Mouse (Mus musculus) G1E-ER4 (cell line): ENCODE results near the gene Gm38392. TPM values are rescaled to one million over a fixed set of nuclear protein-coding genes. Genes with fewer than 3 reads are reported as not detected.

Experiments used
- GATA1 ChIP-seq: IDR thresholded peaks from one replicate; pipeline ENCODE4 v1.8.0; 2012; ENCODE audit warnings: low read length, inconsistent platforms
- polyA plus RNA-seq: library from polyadenylated mRNA; stranded (reverse); fragments of >175 nt; gene quantifications from 2 replicates; pipeline ENCODE4 v1.2.3, GENCODE M21; 2012

Gm38392 gene
- polyA plus RNA-seq, 1 experiment = not detected

DNA sequence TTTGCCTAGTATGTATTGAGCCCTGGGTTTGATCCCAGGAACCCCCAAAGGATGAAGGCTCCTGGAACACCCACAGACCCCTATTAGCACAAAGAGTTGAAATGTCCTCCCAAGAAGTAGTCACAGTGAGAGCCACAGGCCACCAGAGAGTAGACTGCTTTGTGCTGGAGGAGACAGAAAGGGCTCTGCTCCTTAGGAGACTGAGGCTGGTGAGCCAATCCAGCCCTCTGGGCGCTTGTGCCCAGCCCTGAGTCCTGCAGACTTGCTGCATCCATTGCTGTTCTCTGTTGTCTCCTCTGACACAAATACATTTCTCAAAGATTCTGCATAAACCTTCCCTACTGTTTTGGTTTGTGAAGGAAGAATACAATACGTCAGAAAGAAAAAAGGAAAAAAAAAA is 76.1 kb downstream of the Gm38392 start:
- no peak for TF ChIP-seq GATA1

DNA sequence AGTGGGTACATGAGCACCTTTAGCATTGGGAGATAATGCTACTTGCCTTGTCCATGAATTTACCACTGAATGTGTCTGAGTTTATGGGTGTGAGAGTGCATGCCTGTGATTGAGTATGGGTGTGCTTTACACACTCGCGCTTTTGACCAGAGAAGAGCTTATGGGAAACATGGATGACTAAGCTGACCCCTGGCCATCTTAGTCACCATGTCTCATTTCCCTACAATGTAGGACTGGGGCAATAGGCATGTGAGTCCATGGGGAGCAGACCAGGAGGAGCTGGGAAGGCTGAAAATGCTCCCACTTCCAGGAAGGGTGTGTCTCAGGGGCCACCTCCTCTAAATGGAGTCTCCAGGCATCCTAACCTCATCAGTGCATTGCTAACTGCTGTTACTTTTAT is 76.9 kb downstream of the Gm38392 start:
- TF ChIP-seq GATA1 = no peak

DNA sequence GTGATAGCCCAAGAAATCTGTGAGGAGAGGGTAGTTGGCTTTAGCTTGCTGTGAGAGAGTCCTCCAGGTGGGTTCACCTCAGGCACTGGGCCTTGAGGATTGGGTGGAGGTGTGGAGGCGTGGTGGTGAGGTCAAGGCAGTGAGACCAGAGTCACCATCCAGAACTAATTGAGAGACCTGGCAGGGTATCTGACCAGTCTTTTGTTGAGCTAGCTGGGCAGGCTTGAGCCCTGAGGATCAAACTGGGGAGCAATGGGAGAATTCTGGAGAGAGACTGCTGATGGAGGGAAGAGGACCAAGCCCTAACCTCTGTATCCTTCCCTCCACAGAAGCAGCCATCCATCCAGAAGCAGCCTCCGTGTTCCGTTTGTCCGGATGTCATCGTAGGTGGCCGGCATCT is 77.7 kb downstream of the Gm38392 start:
- TF ChIP-seq GATA1 = no peak

DNA sequence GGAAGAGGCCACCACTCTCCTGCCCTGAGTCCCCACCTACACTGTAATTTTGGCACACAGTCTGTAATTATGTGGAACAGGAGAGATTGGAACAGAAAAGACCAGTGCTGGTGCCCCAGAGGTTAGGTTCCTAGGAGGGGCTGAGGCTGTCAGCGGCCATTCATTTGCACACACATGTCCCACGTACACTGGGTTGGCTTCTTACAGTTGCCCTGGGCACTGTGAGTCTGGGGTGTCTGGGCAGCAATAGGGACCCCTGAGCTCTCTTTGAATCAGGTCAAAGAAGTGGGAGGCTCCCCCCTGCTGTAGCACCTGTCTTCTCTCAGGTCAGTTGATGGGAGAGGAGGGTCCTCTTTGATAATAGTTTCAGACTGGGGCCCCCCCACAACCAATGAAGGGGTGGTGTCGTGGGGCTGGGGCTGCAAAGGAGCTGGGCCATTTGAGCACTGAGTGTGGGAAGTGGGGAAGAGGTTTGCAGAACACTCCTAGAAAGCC is 78.7 kb downstream of the Gm38392 start:
- no peak for TF ChIP-seq GATA1

DNA sequence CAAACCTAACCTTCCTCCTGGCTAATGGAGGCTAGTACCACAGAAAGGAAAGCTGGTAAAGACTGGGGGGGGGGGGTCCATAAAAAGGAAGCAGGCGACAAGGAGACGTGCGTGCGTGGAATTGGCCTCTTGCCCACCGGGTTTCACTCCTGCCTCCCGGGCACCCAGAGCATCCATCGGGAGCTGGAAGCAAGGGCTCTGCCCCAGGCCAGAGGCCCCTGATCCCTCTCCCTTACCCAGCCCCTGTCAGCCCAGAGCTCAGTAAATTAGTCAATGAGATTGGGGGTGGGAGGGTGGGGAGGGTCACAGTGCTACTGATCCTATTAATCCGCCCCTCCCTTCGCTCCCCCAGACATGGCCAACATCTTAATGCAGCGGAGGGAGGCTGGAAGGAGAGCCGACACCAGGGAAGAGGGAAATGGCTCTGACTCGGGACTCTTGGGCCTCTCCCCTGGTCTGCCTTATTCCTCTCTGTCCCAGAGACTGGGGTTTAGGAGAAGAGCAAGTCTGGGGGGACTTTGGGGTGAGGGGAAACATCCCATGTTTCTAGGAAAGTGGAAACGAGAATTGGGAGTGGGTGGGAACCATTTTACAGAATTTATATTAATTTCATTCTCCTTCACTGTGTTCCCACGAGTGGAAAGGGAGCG is 79.4 kb downstream of the Gm38392 start:
- no peak for TF ChIP-seq GATA1

DNA sequence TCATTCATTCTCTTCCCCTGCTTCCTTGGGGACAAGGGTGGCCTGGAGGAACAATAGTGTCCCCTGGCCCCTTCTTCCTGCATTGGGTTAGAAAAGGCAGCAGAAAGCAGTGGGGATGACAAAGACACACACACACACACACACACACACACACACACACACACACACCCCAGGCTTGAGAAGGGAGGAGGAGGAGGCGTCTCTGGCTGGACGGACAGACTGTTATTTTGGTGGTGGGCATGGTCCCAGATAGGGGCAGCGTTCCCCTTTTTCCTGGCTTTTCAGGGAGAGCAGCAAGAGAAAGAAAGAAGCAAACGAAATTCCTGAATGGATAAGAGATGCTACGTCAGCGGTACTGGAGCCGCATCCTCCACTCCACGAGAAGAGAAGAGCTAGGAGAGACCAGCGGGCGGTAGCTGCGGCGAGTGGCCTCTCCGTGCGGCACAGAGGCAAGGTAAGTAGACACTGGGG is 80.1 kb downstream of the Gm38392 start:
- TF ChIP-seq GATA1 = no peak

DNA sequence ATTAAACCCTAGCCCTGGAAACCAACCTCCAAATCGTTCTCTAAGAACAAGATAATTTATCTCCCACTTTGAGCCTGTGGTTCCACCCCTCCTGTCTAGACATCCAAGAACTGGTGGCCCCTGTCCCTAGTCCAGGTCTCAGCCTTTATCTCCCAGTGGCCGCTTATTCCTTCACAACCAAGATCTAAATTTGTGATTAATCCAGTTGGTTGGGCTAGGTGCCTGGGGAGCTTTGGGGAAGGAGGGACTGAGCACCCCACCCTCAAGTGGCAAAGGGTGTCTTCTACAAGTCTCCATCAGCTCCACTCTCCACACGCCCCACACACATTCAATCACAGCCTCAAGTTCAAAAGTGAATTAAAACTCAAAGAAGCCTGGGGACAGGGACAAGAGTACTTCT is 80.5 kb downstream of the Gm38392 start:
- TF ChIP-seq GATA1 = no peak

DNA sequence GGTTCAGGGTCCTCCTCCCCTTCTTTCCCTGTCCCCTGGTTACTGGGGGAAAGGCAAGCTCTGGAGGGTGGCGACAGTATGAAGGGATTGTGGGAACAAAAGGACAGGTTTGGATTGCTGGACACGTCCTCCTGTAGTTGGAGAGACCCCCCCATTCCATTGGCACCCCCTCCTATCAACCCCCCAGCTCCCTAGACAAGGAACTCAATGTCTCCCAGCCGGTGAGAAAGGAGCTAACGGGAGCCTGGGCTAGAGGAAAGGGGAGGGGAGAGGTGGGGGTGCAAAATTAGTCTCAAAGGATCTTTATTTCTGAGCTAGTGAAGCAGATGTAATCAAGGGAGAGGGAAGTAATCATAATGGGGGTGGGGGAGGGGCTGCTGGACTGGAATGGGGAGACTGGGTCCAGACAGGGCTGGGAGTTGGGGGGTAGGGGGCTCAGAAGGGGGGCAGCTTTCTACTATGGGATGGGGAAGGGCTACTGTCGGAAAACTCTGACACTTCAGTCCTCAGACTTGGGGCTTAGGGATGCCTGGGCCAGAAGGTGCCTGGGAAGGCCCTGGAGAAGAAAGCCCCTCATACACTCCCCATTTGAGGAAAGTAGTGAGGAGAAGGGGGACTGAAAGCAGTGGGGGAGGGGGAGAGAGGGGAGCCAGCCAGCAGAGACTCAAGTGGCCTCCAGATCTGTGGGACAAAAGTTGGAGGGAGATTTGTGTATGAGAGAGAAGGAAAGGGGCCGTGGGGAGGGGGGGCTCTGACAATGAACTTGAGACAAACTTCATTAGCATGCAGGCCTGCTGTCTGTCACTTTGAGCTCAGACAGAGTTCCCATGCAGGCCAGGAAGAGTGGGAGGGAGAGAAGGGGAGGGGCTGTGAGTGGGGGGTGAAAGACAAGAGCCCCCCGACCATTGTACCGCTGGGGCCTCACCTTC is 81.2 kb downstream of the Gm38392 start:
- no peak for TF ChIP-seq GATA1

DNA sequence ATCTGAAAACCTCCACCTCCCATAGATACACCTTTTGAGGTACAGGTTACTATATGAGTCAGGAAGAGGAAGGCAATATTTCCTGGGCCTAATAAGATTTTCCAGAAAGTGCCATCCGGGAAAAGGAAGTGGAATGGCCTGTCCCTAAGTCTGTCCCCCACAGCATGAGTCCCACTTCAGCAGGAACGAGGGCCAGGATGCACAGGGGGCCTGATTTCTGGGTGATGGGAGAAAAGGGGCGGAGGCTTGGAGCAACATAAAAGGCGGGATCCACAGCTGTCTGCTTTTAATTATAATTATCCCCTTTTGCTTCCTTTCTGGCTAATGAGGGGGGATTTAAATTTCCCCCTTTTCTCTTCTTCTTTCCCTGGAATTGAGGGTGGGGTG is 81.8 kb downstream of the Gm38392 start:
- no peak for TF ChIP-seq GATA1

DNA sequence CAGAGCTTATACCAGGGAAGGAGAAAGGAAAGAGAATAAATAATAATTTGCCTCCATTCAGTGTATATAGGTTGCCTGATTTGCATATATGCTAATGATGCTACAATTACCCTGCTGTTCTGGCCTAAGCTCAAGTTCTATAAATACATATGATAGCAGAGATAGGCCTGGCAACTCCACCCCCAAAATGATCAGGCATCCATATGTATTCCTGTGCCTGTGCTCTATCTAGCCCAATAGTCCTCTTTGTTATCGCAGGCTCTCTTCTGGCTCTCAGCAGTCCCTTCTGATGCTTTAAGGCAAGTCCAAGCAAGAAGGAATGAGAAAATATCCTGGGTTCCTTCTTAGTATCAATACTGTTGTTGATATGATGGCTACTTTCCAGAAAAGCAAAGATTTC is 82.3 kb downstream of the Gm38392 start:
- no peak for TF ChIP-seq GATA1

DNA sequence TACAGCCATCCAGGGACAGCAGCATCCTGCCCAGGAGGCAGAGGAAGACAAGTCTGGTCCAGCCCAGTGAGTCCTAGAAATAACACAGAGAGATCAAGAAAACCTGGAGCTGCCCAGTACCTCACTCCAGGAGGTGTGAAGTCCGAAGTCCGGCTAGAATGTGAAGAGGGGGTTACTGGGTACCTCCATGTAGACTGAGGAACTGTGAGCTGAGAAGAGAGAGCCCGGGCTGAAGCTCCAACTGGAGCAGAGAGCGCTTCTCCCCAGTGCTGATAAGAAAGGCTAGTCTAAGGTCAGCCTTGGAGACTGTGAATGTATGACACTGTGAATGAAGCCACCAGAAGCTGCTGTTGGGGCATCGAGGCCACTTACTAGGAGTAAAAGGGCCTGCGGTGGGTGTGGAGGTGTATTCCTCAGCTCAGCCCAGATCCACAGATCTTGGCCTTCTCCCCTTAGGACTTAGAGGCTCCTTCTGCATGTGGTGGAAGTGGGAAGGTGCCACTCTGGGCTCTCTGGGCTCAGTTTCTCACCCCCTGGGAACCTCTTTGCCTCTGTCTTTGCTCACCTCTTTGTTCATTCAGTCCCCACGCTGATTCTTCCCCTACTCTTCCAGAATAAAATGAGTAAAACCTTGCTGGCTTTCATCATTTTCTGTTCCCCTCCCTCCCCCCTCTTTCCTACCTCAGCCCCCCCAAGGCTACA is 82.9 kb downstream of the Gm38392 start:
- TF ChIP-seq GATA1 = no peak

DNA sequence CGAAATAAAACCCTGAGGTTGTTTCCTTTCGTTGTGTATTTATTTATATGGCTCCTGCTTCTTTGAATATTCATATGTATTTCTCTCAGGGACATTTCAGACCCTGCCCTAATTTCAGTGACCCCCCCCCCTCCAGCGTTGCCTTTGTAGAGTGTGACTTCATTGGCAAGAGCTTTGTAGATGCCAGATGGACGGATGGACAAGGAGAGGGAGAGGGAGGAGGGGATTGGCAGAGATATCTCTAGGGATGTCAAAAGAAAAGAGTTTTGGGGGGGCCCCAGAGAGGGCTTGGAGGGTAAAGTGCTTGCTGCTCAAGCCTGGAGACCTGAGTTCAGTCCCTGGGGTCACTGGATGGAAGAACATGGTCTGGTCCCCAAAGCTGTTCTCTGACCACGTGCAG is 83.6 kb downstream of the Gm38392 start:
- no peak for TF ChIP-seq GATA1

DNA sequence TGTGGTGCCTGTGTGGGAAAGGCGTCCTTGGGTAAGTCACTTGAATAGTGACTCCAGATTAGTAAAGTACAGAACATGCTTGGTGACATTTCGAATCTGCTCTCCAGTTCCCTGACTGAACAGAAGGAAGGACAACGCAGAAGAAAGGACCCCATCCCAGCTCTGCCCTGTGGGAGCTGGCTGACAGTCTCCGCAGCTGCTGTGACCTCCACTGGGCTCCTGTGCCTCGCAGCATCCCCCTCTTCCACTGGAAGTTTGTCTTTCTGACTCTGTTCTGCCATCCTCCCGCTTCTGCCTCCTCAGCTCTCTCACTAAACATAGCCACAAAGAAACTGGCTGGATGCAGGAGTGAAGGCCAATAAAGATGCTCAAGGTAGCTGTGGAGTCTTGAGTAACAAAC is 84.0 kb downstream of the Gm38392 start:
- no peak for TF ChIP-seq GATA1

DNA sequence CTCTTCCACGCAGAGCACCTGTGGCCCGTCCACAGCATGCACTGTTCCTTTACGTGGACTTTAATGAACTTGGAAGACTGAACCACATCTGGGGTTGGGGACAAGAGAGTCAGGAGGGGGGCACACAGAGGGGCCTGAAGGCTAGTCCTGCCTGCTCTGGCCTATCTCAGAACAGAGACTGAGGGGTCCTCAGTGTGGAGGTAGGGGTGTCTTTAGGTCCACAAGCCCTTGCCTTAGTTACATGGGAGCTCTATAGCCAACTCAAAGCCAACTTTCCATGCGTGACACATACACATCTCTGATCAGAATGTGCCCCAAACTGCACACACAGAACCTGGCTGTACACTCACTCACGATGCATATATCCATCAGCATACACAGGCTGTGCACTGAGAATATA is 85.4 kb downstream of the Gm38392 start:
- no peak for TF ChIP-seq GATA1

DNA sequence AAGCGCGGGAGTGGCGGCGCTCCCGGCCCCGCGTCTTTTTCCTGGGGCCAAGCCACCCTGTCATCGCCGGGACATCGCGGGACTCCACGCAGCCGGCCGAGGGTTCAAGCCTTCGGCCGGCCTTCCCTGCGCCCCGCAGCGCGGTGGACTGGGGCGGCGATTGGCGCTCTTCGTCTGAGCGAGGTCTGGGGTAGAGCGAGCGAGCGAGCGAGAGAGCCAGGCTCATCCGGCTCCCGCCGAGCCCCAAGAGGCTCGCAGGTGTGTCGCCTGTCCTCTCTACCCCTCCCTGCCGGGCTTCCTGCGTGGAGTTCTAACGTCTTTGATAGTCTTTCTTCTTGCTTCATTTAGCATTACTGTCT is 86.1 kb downstream of the Gm38392 start:
- TF ChIP-seq GATA1 = no peak
